ENCODE assay signal across 8 mouse cellular contexts in the genomic region with DNA sequence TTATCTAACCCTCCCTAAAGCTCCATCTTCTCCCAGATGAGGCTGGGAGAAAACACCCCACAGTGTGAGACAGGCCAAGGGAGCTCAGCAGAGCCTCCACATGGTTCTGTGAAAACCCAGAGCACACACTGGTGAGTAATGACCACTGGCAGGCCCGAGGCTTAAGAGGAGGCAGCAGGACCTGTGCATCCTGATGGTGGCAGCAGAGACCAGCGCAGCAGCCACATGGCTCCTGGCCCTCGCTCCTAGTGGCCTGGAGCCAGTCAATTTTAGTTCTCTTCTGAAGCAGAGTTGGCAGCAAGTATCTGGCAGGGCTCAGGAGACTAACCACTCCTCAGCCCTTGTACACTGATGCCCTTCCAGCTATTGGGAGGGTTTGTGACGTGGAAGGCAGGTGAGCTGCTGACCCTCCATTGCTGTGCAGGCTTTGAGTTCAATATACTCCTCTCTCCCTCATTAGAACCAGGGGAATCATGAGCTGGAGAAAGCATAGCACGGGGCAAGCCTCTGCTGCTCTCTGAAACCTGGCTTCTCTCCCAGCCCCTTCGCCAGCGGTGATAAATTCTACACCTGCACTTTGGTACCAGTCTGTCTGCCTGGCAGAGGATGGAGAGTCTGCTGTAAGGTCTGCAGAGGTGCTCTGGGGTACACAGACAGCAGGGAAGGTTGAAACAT. TPM values are rescaled to one million over a fixed set of nuclear protein-coding genes. Genes with fewer than 3 reads are reported as not detected.
DNase-seq lines count a peak whose midpoint lies in the region; ATAC-seq lines count a peak whose summit lies in the region.

No protein-coding gene starts in this region.

- H3K9me3 ChIP-seq in embryonic facial prominence, embryonic 11.5 days (replicated peaks; ENCODE audit: control insufficient read depth, low read length), result no peaks in the 10 kb centered on the region

- H3K9ac ChIP-seq in embryonic facial prominence, embryonic 11.5 days (replicated peaks; ENCODE audit: low read length), result no peak overlapping the region

- H3K4me2 ChIP-seq in embryonic facial prominence, embryonic 11.5 days (ENCODE audit: low read depth, low read length), result no peak overlapping the region

- H3K36me3 ChIP-seq in embryonic facial prominence, embryonic 11.5 days (replicated peaks; ENCODE audit: control insufficient read depth, insufficient read depth, low read depth, low read length), result no peaks in the 10 kb centered on the region

- ATAC-seq in embryonic facial prominence, embryonic 11.5 days (replicated peaks; ENCODE audit: insufficient number of reproducible peaks, low FRiP score, low TSS enrichment, low read depth), result peak; percentile 57; the same call in 1 of the 2 replicates
- ATAC-seq in megakaryocyte-erythroid progenitor cell, adult 5-6 weeks (replicated peaks; ENCODE audit: low FRiP score, low TSS enrichment, poor library complexity, severe bottlenecking), result 0 out of 2 replicates have a peak, but pooled peaks have one; percentile 55

- no peaks in the 10 kb centered on the region for H3K27me3 ChIP-seq in embryonic facial prominence, embryonic 11.5 days (ENCODE audit: control insufficient read depth, insufficient read depth, low read length)

- intact Hi-C loops in left cerebral cortex, postnatal 14 days (cut with DNase I), result loop anchor here (2.0 to 5.0 kb wide), 2 partner anchors 103 to 502 kb away; no protein-coding TSS in a partner anchor

- no peak overlapping the region for H3K4me3 ChIP-seq in embryonic facial prominence, embryonic 11.5 days (ENCODE audit: low read depth, low read length)

- DNase-seq in adrenal gland, postnatal 25 days, result peak; percentile 75
- DNase-seq in embryonic facial prominence, embryonic 11.5 days (ENCODE audit: low spot score), result peak; percentile 78
- peak; percentile 97 for DNase-seq in heart, adult 11 months
- peak; percentile 80 for DNase-seq in kidney, adult 11 months
- peak; percentile 84 to 90 for DNase-seq in left cerebral cortex, postnatal 14 days (ENCODE audit: low spot score in 2 of 2)
- DNase-seq in right cerebral cortex, postnatal 36 days (ENCODE audit: low spot score in 2 of 2), result peak; percentile 73 to 74
- no peak for DNase-seq in thymus, postnatal 14 days

- H3K4me1 ChIP-seq in embryonic facial prominence, embryonic 11.5 days (ENCODE audit: control insufficient read depth, insufficient read depth, low read length), result no peaks in the 10 kb centered on the region

- H3K27ac ChIP-seq in embryonic facial prominence, embryonic 11.5 days (replicated peaks; ENCODE audit: low read depth, low read length), result no peak overlapping the region

- WGBS in embryonic facial prominence, embryonic 11.5 days, result 31% methylated on average over 7 of the region's 7 CpGs

RNA-seq across cellular contexts. Expression of a gene that starts 14.3 kb away (rescaled TPM):
- total RNA-seq in adrenal gland, postnatal 25 days (2021), result not detected in 2 replicates
- 2.4 and 2.8 TPM in 2 replicates for polyA plus RNA-seq in embryonic facial prominence, embryonic 11.5 days (2014; fragmentation: Nextera tagmentation; extraction: Ambion mirVana)
- 1 to 10 TPM; 2.6 to 6.9 TPM for total RNA-seq in left cerebral cortex, postnatal 14 days (2021)
- total RNA-seq in megakaryocyte-erythroid progenitor cell, adult 5-6 weeks (2014; fragmentation: Nextera tagmentation), result 1.2 and 22.3 TPM in 2 replicates
- 1.2 and 3.9 TPM in 2 replicates for total RNA-seq in megakaryocyte-erythroid progenitor cell, adult 5-6 weeks (2017)
